Mouse (Mus musculus) myocyte (in vitro differentiated cells): ENCODE data around the gene Erbb2. TPM values are rescaled to one million over a fixed set of nuclear protein-coding genes. Genes with fewer than 3 reads are reported as not detected.

Experiments
- H3K27me3 ChIP-seq: one replicate; pipeline ENCODE4 v1.6.1; 2011; ENCODE audit not compliant: control insufficient read depth, insufficient read depth, insufficient read length
- H3K36me3 ChIP-seq: one replicate; pipeline ENCODE4 v1.6.1; 2011; ENCODE audit not compliant: control insufficient read depth, insufficient read depth
- H3K4me2 ChIP-seq: one replicate; pipeline ENCODE4 v1.6.1; 2011; ENCODE audit warnings: low read depth, control low read depth
- H3K4me3 ChIP-seq: one replicate; pipeline ENCODE4 v1.5.1; 2011; ENCODE audit warnings: mild to moderate bottlenecking, control low read depth, moderate library complexity
- H3K79me2 ChIP-seq: one replicate; pipeline ENCODE4 v1.6.1; 2011; ENCODE audit not compliant: control insufficient read depth, insufficient read depth
- H3ac ChIP-seq: one replicate; pipeline ENCODE4 v1.6.1; 2011; ENCODE audit not compliant: control insufficient read depth, insufficient read length
- CEBPB ChIP-seq: IDR thresholded peaks from 2 replicates; pipeline ENCODE4 v1.6.1; 2011; ENCODE audit warnings: mild to moderate bottlenecking, moderate library complexity; ENCODE audit not compliant: poor library complexity, insufficient read depth, severe bottlenecking
- E2F4 ChIP-seq: IDR thresholded peaks from one replicate; pipeline ENCODE4 v1.6.1; 2011; ENCODE audit warnings: mild to moderate bottlenecking, control low read depth, moderate library complexity; ENCODE audit not compliant: insufficient read depth
- MAX ChIP-seq: IDR thresholded peaks from one replicate; pipeline ENCODE4 v1.6.1; 2011; ENCODE audit warnings: low read depth, mild to moderate bottlenecking, control low read depth
- MYOD1 ChIP-seq, 3 experiments: IDR thresholded peaks; one replicate each; pipeline ENCODE4 v1.6.1; 2011; ENCODE audit warnings: control low read depth in 2 of 3, low read depth in 2 of 3, mild to moderate bottlenecking in 2 of 3, moderate library complexity in 1 of 3; ENCODE audit not compliant: insufficient read length in 2 of 3, control insufficient read depth in 1 of 3
- MYOG ChIP-seq, 3 experiments: IDR thresholded peaks; one replicate each; pipeline ENCODE4 v1.6.1; 2011; ENCODE audit warnings: control low read depth in 2 of 3, low read depth in 2 of 3, mild to moderate bottlenecking in 2 of 3; ENCODE audit not compliant: insufficient read length in 2 of 3, control insufficient read depth in 1 of 3, insufficient read depth in 1 of 3
- POLR2A ChIP-seq: IDR thresholded peaks from one replicate; pipeline ENCODE4 v1.6.1; 2011; ENCODE audit warnings: low read depth, mild to moderate bottlenecking, control low read depth, moderate library complexity; ENCODE audit not compliant: insufficient read length
- POLR2AphosphoS2 ChIP-seq: IDR thresholded peaks from one replicate; pipeline ENCODE4 v1.6.1; 2011; ENCODE audit warnings: low read depth, control low read depth; ENCODE audit not compliant: insufficient read length
- REST ChIP-seq: IDR thresholded peaks from one replicate; pipeline ENCODE4 v1.6.1; 2011; ENCODE audit warnings: mild to moderate bottlenecking, control low read depth, moderate library complexity; ENCODE audit not compliant: insufficient read depth, insufficient read length
- SRF ChIP-seq: IDR thresholded peaks from one replicate; pipeline ENCODE4 v1.6.1; 2011; ENCODE audit warnings: low read depth; ENCODE audit not compliant: control insufficient read depth, insufficient read length
- TCF12 ChIP-seq: IDR thresholded peaks from one replicate; pipeline ENCODE4 v1.6.1; 2011; ENCODE audit warnings: mild to moderate bottlenecking, control low read depth; ENCODE audit not compliant: poor library complexity, insufficient read depth, severe bottlenecking
- TCF3 ChIP-seq: IDR thresholded peaks from one replicate; pipeline ENCODE4 v1.6.1; 2011; ENCODE audit warnings: low read depth, control low read depth; ENCODE audit not compliant: insufficient read length
- USF1 ChIP-seq: IDR thresholded peaks from one replicate; pipeline ENCODE4 v1.6.1; 2011; ENCODE audit warnings: low read depth, mild to moderate bottlenecking, control low read depth, moderate library complexity
- polyA plus RNA-seq: library from polyadenylated mRNA; unstranded; fragments of >200 nt; fragmentation: generic; extraction: Trizol; gene quantifications from one replicate; pipeline ENCODE4 v1.2.1, GENCODE M21; 2012; ENCODE audit warnings: missing spikeins

The Erbb2 gene
- polyA plus RNA-seq, 1 experiment, result 33.5 TPM

- Histone ChIP-seq H3K27me3 (peaks cover 79% of the 10 kb centered on the region), H3ac (no peak overlapping the region)
Measured at GRCm38 (mm10) chr11:98457367-98458120, 45.3 kb downstream of the Erbb2 start.

DNA sequence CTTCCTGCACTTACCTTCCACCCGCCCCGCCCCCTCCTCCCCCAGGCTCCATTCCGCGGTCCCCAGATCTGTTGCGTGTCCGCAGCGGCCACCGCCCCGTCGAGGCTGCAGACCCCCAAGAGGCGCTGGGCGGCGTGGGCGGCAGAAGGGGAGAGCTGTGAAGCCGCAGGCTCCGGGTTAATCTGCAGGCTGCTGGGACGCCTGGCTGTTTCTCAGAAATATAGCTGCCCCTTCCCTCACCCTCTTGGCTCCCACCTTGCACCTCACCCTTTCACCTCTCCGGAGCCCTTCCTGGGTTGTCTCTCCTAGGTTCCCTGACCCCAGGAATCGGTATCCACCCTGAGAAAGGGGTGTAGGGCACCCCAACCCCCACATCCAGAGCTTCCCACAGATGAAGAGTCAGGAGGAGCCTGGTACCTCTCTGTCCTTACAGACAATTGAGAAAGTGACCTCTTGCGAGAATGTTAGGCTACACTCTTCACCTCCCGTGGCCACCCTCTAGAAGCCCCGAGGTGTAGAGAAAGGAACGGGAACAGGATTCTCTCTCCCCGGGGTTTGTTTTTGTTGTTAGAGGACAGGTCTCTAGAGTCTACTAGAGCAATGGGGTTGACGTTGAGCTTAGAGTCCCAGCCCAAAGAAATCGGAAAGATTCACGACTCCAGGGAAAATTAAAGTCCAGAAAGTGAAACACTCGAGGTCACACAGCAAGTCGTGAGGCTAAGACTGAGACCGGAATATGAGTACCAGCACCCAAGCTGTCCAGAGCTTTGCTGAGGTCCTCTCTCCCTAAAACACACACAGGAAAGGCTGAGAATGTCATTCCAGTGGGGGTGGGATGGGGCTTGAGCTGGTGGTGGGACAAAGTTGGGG, 46.1 kb downstream of the Erbb2 start:
- Histone ChIP-seq H3ac (no peak overlapping the region), H3K4me3 (peak overlapping the region; percentile 16), H3K4me2 (peak overlapping the region; percentile 84), H3K27me3 (peaks cover 78% of the 10 kb centered on the region), H3K36me3 (no peaks in the 10 kb centered on the region), H3K79me2 (no peaks in the 10 kb centered on the region)
- TF ChIP-seq USF1, result no peak
- TF ChIP-seq CEBPB, result no peak
- no peak for TF ChIP-seq SRF
- TF ChIP-seq MYOD1 (IDR thresholded peaks at IDR 0.05; ENCODE audit: control insufficient read depth in 1 of 3, insufficient read length in 2 of 3, low read depth in 2 of 3), result no peak
- TF ChIP-seq E2F4, result no peak
- no peak for TF ChIP-seq TCF3
- TF ChIP-seq MAX, result no peak
- TF ChIP-seq POLR2AphosphoS2, result no peak
- no peak for TF ChIP-seq REST
- no peak for TF ChIP-seq TCF12
- TF ChIP-seq MYOG (IDR thresholded peaks at IDR 0.05; ENCODE audit: control insufficient read depth in 1 of 3, insufficient read depth in 1 of 3, insufficient read length in 2 of 3, low read depth in 2 of 3), result no peak
- TF ChIP-seq POLR2A, result no peak

More at GRCm38 (mm10) chr11:98457367-98458120, 45.3 kb downstream of the Erbb2 start:
- peak overlapping the region; percentile 84 for H3K4me2 ChIP-seq
- no peaks in the 10 kb centered on the region for H3K36me3 ChIP-seq
- H3K79me2 ChIP-seq, result no peaks in the 10 kb centered on the region
- TF ChIP-seq MYOD1 (IDR thresholded peaks at IDR 0.05; ENCODE audit: control insufficient read depth in 1 of 3, insufficient read length in 2 of 3, low read depth in 2 of 3), result peak in 1 of 3 experiments; percentile 9
- TF ChIP-seq MAX, result no peak
- no peak for TF ChIP-seq TCF12
- TF ChIP-seq CEBPB, result no peak
- H3K4me3 ChIP-seq, result peak overlapping the region; percentile 16

DNA sequence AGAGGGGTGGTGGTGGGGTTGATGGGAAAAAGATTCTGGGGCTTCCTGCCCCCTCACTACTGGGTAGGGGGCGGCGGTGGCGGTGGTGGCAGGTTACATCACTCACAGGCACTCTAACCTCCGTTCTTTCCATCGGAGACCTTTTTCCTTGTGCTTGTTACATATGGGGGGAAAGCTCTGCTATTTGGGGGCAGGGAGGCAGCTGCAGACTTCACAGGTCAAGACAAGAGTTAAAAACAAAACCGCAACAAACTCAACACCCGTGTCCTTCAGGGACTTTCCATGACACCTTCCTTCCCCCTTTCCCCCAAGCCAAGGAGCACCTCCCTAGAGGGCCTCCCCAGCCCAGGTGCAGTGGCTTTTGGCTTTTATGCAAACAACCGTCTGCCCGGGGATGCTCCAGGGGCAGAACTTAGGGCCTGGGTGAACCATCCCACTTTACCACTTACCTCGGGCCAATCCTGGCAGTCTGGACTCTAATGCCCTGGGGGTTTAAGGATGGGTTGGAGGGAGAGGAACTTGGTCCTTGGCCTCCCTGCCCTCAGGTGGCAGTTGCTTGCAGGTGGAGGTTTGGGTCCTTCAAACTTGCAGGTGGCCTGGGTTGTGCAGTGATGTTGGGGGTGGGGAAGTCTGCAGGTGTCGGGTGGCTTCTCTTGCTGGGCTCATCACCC, 46.9 kb downstream of the Erbb2 start:
- no peaks in the 10 kb centered on the region for H3K79me2 ChIP-seq
- no peak overlapping the region for H3K4me2 ChIP-seq
- no peak overlapping the region for H3ac ChIP-seq
- H3K4me3 ChIP-seq, result no peak overlapping the region
- TF ChIP-seq CEBPB (no peak), E2F4 (no peak), POLR2A (no peak), MYOD1 (IDR thresholded peaks at IDR 0.05; ENCODE audit: control insufficient read depth in 1 of 3, insufficient read length in 2 of 3, low read depth in 2 of 3) (no peak), USF1 (no peak), TCF12 (no peak)
- H3K27me3 ChIP-seq, result peaks cover 78% of the 10 kb centered on the region
- H3K36me3 ChIP-seq, result no peaks in the 10 kb centered on the region

DNA sequence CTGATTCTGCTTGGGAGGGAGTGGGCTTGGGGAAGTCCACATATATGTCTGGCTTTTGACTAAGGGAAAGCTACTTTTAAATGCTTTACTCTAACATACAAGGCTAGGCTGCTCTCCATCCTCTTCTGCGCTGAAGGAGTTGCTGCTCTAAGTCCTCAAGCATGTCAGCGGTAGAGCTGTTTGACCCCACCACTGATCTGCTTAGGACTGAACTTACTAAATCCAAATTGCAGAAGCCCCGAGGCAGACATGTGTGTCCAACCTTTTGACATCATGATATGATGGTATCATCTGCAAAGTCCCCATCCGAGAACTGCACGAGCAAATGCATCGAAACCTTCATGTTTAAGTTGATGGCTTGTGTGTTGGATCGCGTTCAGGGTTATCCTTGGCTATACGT, 47.6 kb downstream of the Erbb2 start:
- Histone ChIP-seq H3K79me2 (no peaks in the 10 kb centered on the region), H3K4me2 (no peak overlapping the region), H3ac (no peak overlapping the region), H3K4me3 (no peak overlapping the region), H3K36me3 (no peaks in the 10 kb centered on the region), H3K27me3 (peaks cover 78% of the 10 kb centered on the region)
- no peak for TF ChIP-seq POLR2AphosphoS2
- TF ChIP-seq SRF, result no peak
- TF ChIP-seq MAX, result no peak
- no peak for TF ChIP-seq MYOG (IDR thresholded peaks at IDR 0.05; ENCODE audit: control insufficient read depth in 1 of 3, insufficient read depth in 1 of 3, insufficient read length in 2 of 3, low read depth in 2 of 3)
- no peak for TF ChIP-seq E2F4
- TF ChIP-seq POLR2A, result no peak
- no peak for TF ChIP-seq TCF12
- no peak for TF ChIP-seq CEBPB
- no peak for TF ChIP-seq REST
- TF ChIP-seq MYOD1 (IDR thresholded peaks at IDR 0.05; ENCODE audit: control insufficient read depth in 1 of 3, insufficient read length in 2 of 3, low read depth in 2 of 3), result no peak
- TF ChIP-seq USF1, result no peak
- no peak for TF ChIP-seq TCF3
